Mouse (Mus musculus): ENCODE results near the gene Ccl19. TPM values are rescaled to one million over a fixed set of nuclear protein-coding genes. Genes with fewer than 3 reads are reported as not detected.

Gene Ccl19
- total RNA-seq (2023) = not detected

DNA sequence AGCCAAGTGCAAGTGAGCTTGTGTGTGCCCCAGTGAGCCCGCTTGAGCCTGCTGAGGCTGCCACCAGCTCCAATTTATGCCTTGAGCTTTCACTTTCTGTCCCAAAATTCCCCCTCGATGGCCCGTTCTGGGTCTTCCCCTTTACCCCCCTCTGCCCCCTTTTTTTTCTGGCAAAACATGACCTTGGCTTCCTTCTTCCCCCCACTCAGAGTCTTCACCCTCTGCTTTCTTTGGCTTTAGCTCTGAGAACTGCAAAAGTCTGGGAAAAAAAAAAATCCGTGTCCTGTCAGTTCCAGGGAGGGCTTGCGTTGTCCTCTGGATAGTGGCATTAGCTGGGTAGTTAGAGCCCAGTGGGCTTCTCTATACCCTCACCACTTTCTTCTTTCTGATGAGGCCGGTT is at the start of gene Ccl19:
Gene Ccl19, minus strand, starts transcription at position 101 of the 400 bp plus-strand sequence.

DNA sequence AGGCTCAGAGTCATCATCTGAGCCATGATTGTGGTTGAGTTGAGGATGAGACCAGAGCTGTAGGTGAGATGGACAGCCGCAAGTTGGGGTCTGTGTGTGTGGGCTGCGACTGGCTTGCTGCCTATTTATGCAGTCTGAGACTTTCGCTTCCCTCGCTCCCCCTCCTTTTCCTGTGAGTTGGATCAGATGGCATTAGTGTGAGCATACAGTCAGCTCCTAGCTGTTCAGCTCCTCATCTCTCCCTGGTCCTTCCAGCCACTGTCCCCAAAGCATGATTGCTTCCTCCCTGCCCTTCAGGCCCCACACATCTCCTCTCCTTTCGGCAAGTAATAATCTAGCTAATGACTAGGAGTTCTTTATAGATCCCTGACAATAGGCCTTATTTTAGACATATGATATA is 17.5 kb upstream of the Ccl19 start, which contains the start of gene Ccl21a:
Gene Ccl21a, minus strand, starts transcription at position 101 of the 400 bp plus-strand sequence.

DNA sequence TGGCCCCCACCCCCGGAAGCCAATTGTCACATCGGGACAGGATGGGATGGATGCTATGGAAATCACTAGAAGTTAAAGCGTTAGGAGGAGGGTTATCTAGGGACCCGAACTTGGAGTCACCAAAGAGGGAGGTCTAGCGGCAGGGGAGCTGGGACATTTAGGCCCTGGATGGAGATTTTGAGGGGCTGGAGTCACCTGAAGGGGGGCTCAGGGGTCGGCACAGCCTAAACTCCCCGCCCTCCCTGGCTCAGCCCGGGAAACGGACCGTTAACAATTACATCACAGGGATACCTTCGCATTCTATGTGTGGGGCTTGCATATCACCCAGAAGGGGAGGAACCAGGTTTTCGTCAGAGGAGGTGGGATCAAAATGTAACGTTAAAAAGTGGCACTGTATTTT is 21.1 kb downstream of the Ccl19 start, which contains the start of gene 4930578G10Rik:
Gene 4930578G10Rik, plus strand, starts transcription at position 301 of the 400 bp plus-strand sequence.

Other genes starting within 250 kb of the Ccl19 start
- gene Fam205a2, start 228.4 kb downstream of the Ccl19 start, total RNA-seq (2023) = not detected
- gene Gm10591, start 144.4 kb downstream of the Ccl19 start, total RNA-seq (2023) = not detected
- 1 to 10 TPM in 1 of 2 experiments, not detected in 1; 1.6 TPM for gene Gm2564, start 126.9 kb downstream of the Ccl19 start, total RNA-seq (2023)
- not detected for gene Ccl27b, start 101.3 kb downstream of the Ccl19 start, total RNA-seq (2023)
- gene Il11ra2, start 94.7 kb downstream of the Ccl19 start, total RNA-seq (2023) = not detected
- not detected for gene 4930578G10Rik, start 21.0 kb downstream of the Ccl19 start, total RNA-seq (2023)
- gene Ccl21a, start 17.4 kb upstream of the Ccl19 start, total RNA-seq (2023) = not detected
- not detected for gene Fam205a1, start 97.3 kb upstream of the Ccl19 start, total RNA-seq (2023)
- gene Gm12394, start 100.2 kb upstream of the Ccl19 start, total RNA-seq (2023) = not detected
- not detected for gene Fam205c, start 117.7 kb upstream of the Ccl19 start, total RNA-seq (2023)
- not detected for gene Phf24, start 160.1 kb upstream of the Ccl19 start, total RNA-seq (2023)
- 10 to 100 TPM; 14.3 to 14.6 TPM for gene Dnajb5, start 193.2 kb upstream of the Ccl19 start, total RNA-seq (2023)
- gene 1700022I11Rik, start 213.0 kb upstream of the Ccl19 start, total RNA-seq (2023) = not detected
- gene Vcp, start 243.9 kb upstream of the Ccl19 start, total RNA-seq (2023) = 100 to 1,000 TPM; 115 to 119 TPM